Mouse (Mus musculus): ENCODE measurements around the gene Zfp78.
"Not testable (repeated sequence)": the region's sequence is repeated elsewhere in the genome, so short reads cannot be mapped to it uniquely, and the experiment has no call there.

Gene Zfp78

GRCm38 (mm10) chr7:6363047-6363488 lies at the start of gene Zfp78:
Gene Zfp78 (plus strand): TSS chr7:6363280.
- DNase-seq (ENCODE audit: low spot score): no peak

GRCm38 (mm10) chr7:6330458-6331232 lies 32.4 kb upstream of the Zfp78 start:
- no peak for DNase-seq (ENCODE audit: low spot score)

- peak; percentile 76 for DNase-seq (ENCODE audit: low spot score)
These were observed 31.7 kb upstream of the Zfp78 start, which contains the start of gene Zfp583 for GRCm38 (mm10) chr7:6331233-6331956. Gene Zfp583 (minus strand): TSS chr7:6331285.

GRCm38 (mm10) chr7:6339865-6340264 lies 23.2 kb upstream of the Zfp78 start:
- no peak for DNase-seq (ENCODE audit: low spot score)

- no peak for DNase-seq (ENCODE audit: low spot score)
These were observed 19.5 kb upstream of the Zfp78 start, which contains the start of gene Gm3854 for GRCm38 (mm10) chr7:6343501-6344071. Gene Gm3854 (plus strand): TSS chr7:6343759.

- DNase-seq (ENCODE audit: low spot score): no peak
These were observed 19.0 kb upstream of the Zfp78 start for GRCm38 (mm10) chr7:6344124-6344523.

- DNase-seq (ENCODE audit: low spot score): no peak
These were observed 5.0 kb upstream of the Zfp78 start for GRCm38 (mm10) chr7:6358121-6358520.

GRCm38 (mm10) chr7:6358937-6359590 lies 4.0 kb upstream of the Zfp78 start:
- peak; percentile 75 for DNase-seq (ENCODE audit: low spot score)

GRCm38 (mm10) chr7:6360477-6361060 lies 2.5 kb upstream of the Zfp78 start:
- DNase-seq (ENCODE audit: low spot score): no peak

GRCm38 (mm10) chr7:6361756-6362155 lies 1.3 kb upstream of the Zfp78 start:
- DNase-seq (ENCODE audit: low spot score): no peak

GRCm38 (mm10) chr7:6362268-6363046 lies 623 bp upstream of the Zfp78 start:
- peak; percentile 98 for DNase-seq (ENCODE audit: low spot score)

GRCm38 (mm10) chr7:6364761-6365160 lies 1.7 kb downstream of the Zfp78 start:
- DNase-seq (ENCODE audit: low spot score): peak; percentile 21

- no peak for DNase-seq (ENCODE audit: low spot score)
These were observed 4.1 kb downstream of the Zfp78 start for GRCm38 (mm10) chr7:6367185-6367584.

GRCm38 (mm10) chr7:6368146-6368545 lies 5.1 kb downstream of the Zfp78 start:
- not testable (repeated sequence) for DNase-seq (ENCODE audit: low spot score)

GRCm38 (mm10) chr7:6369460-6369859 lies 6.4 kb downstream of the Zfp78 start:
- DNase-seq (ENCODE audit: low spot score): no peak

- peak; percentile 39 for DNase-seq (ENCODE audit: low spot score)
These were observed 9.9 kb downstream of the Zfp78 start for GRCm38 (mm10) chr7:6372993-6373392.

- DNase-seq (ENCODE audit: low spot score): no peak
These were observed 15.4 kb downstream of the Zfp78 start for GRCm38 (mm10) chr7:6378441-6378840.

- DNase-seq (ENCODE audit: low spot score): no peak
These were observed 18.4 kb downstream of the Zfp78 start for GRCm38 (mm10) chr7:6381431-6381830.

GRCm38 (mm10) chr7:6383044-6383455 lies 20.0 kb downstream of the Zfp78 start, which contains the start of gene Zfp28:
Gene Zfp28 (plus strand): TSS chr7:6383295.
- peak; percentile 89 for DNase-seq (ENCODE audit: low spot score)

GRCm38 (mm10) chr7:6384011-6384410 lies 20.9 kb downstream of the Zfp78 start:
- no peak for DNase-seq (ENCODE audit: low spot score)

GRCm38 (mm10) chr7:6386995-6387394 lies 23.9 kb downstream of the Zfp78 start:
- peak; percentile 12 for DNase-seq (ENCODE audit: low spot score)
